Mouse (Mus musculus): ENCODE data around the gene Dnm3.

DNA sequence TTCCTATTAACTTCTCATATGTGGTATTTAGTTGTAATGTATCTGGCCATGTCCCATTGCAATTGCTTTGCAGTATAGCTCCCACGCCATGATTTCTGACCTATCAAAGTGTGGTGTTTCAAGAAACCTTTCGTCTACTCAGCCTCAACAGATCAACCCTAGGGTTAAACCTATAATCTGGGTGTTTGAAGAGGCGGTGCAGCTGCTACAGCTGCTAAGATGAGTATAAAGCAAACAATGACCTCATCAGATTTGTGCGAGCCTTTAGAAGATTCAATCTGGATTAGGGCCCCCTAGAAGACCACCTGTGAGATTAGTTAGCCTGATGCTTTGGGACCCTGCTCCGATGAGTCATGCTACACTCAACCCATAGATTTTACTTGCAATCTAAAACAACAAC, 321.0 kb downstream of the Dnm3 start:
- TF ChIP-seq CTCF (IDR thresholded peaks at IDR 0.05; ENCODE audit: extremely low read depth, insufficient read length, insufficient replicate concordance, low read depth, low read length), result no peak
- no peak for TF ChIP-seq POLR2A (IDR thresholded peaks at IDR 0.05; ENCODE audit: low read depth, low read length)

Data from small intestine, adult 2 months (tissue).